Mouse (Mus musculus) heart, adult 8-10 months (tissue): ENCODE data around the gene Hsd11b1. TPM values are rescaled to one million over a fixed set of nuclear protein-coding genes. Genes with fewer than 3 reads are reported as not detected.
"Not testable (repeated sequence)": the region's sequence is repeated elsewhere in the genome, so short reads cannot be mapped to it uniquely, and the experiment has no call there.

Experiments used
- DNase-seq: peaks from one replicate; pipeline ENCODE4 v3.0.0; 2022; ENCODE audit warnings: low spot score
- total RNA-seq, 4 experiments: library from RNA; stranded (reverse); gene quantifications; 2 replicates each; pipeline ENCODE4 v1.2.4; 2022

Hsd11b1 gene
- total RNA-seq, 4 experiments from 2014 or later, result 9.4 to 17.3 (median 12.4) TPM

- DNase-seq, result no peak
Observed at GRCm38 (mm10) chr1:193279492-193279891, 15.6 kb upstream of the Hsd11b1 start.

GRCm38 (mm10) chr1:193278414-193279045, 14.7 kb upstream of the Hsd11b1 start:
- DNase-seq, result no peak

DNA sequence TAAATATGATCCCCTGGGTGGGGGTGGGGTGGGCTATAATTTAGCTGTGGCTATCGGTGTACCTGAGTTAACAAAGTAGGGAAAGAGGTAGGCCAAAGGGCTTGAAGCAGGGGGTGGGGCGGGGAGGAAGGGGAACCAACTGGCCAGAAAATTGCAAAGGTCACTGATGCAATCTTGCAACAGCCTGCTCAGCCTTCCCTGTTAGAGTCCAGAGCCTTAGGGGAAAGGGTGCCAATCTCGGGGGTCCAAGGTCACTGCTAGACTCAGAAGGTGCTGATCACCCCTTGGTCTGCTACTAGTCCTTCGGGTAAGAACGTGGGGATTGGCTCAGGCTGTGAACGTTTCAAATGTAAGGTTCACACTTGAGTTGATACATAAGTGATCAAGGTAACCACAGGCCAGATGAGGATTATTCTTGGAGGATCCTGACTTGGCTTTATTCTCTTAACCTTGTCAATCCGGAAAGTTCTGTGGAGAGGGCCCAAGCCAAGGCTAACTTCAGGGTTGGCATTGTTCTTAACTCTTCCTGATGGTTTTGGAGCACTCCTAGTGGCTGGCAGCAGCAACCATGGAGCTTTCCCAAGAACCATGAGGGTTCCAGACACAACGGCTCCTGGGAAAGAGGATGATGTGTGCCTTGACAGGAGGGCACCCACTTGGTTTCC, 10.7 kb upstream of the Hsd11b1 start:
- no peak for DNase-seq

DNA sequence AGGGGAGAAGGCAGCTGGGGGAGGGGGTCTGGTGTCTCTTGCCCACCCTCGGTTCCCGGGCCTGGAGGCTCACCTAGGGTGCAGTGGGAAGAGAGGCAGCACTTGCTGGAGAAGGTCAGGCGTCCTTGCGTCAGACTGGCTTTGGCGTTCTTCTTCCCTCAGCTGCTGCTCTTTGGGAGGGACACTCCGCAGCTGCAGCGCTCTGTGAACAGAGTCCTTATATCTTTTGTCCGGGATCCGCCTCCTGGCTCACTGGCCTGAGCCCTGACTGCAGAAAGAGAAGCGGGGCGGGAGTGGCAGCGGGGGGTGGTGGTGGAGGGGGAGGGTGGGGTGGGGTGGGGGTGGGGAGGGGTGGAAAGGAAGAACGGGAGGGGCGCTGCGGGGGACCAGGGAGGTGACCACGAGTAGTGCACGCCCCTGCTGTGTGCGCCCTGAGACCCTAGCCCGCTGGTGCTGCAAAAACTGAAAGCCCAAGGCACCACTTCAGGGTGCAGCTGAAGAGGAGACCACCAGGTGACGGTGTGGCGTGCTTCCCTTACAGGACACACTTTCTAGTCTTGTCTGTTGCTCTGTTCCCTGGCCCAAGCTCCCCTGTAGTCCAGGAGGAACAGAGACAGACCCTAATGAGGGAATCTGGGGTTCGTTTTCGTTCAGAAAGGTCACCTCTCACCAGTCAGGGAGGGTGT, 9.2 kb upstream of the Hsd11b1 start, which contains the start of gene G0s2:
TSS of gene G0s2 (minus strand) at position 302 of the 686 bp plus-strand sequence.
- DNase-seq, result peak; percentile 89

GRCm38 (mm10) chr1:193272137-193272915, 8.5 kb upstream of the Hsd11b1 start:
- no peak for DNase-seq

DNA sequence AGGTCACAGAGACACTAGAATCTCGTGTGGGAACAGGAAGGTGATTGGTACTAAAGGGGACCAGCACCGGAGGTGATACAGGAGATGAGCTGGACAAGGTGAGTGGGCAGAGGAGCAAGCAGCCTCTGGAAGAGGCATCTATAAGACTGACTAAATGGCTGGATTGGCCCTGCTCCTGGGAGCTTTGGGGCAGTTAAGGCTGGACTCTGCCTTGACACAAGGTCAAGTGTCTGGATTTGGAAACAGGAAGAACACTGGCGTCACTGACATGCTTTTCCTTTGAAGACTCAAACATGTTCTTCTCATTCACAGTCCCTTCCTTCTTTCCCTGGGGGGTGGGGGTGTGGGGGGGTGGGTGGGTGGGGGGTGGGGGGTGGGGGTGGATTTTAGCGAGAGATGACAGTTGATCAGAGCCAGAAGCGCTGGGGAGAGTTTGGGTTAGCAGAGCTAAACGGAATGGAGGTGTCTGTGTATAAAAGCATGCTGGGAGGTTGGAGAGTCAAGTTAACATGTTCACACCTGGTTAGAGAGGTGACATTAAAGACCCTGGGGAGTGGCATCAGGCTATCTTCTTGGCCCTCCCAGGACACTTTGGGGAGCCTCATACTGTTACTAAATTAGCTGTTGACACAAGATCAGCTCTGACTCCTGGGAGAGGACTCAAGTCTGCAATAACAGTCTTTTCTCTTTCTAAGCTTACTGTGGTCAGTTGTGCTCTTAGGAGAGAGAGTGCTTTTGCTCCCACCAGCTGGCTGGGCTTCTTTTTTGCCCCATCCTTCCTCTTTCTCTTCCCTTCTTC, 7.3 kb upstream of the Hsd11b1 start:
- DNase-seq, result no peak

- DNase-seq, result no peak
Observed at GRCm38 (mm10) chr1:193265734-193266133, 1.9 kb upstream of the Hsd11b1 start.

DNA sequence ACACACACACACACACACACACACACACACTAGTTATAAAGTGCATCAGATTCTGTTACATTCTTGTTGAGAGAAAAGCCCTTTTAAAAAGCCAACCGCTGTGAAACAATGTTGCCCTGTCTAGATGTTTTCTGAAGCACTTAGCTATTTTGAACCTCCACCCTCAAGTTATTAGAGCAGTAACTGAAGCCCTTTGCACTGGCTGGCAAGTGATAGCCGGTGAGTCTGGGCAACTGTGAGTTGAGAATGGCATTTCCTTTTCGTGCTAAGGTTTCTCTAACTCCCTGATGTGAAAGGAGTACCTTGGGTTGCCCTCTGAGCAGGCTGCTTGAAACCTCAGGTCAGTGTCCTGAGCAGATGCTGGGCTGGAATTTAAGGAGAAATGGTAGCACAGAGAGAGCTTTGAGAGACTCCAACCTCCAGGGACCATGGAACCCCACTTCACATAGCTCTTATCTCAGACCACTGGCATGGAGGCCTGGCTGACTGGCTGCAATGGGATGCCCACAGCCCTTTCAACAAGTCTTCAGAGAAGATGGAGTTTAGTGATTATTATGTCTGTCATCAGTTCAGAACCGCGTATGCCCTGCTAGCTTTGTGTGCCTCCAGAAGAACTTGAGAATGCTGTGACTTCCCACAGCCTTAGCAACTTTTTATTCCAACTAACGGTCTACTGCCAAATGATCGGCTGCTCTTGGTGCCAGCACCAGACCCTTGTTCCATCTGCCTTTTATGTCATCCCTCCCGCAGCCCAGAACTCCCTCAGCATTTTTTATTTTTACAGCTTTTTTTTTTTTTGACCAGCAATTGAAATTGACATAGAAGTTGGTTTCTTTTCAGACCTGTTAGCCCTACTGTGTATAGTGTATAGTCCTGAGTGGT, 608 bp downstream of the Hsd11b1 start:
- DNase-seq, result no peak

DNA sequence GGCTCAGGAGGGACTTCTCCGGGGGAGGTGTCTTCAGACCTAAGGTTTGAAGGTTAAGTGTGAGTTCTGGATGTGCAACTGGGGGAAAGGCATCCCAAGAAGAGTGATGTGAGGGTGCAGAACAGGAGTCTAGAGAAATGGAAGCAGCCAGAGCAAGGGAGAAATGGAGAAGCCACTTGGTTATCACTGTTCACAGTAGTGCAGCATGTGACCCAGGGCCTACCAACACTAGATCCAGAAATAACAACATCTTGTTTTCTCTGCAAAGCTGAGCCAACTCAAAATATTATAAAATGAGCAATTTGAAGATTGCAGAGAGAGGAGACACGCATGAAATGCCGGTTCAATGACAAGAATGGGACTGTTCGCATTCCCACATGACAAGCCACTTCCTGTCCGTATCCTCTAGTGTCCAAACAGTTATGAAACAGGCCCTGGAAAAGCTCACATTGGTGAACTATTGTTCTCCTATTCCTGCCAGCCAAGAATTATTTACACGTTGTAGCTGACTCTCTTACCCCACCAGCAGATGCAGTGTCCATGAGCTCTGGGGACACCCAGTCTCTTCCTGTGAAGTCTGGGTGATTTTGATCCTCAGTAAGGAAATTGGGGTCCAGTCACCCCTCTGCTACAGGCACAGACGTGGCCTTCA, 1.9 kb downstream of the Hsd11b1 start:
- peak; percentile 79 for DNase-seq

GRCm38 (mm10) chr1:193259559-193259958, 4.3 kb downstream of the Hsd11b1 start:
- no peak for DNase-seq

DNA sequence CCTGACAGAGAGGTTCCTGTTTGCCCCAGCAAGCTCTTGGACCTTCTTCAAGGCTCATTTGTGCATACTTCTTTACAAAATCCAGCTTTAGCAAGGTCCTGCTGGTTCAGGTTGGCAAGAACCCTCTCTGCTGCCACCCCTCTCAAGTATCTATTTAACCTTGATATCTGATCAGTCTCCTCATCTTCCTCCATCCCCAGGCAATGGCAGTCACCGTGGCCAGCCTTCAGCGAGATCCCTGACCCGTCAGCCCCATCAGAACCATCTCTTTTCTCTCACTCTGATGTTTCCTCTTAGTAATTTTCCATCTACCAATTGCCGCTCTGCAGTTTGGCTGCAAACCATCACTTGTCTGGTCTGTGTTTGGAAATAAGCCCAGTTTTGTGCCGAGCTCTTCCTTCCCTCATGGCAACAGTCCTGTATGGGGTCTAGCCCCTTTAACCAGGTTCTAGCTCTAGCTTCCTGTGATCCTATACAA, 7.2 kb downstream of the Hsd11b1 start:
- no peak for DNase-seq

GRCm38 (mm10) chr1:193256289-193256577, 7.6 kb downstream of the Hsd11b1 start:
- DNase-seq, result no peak

DNA sequence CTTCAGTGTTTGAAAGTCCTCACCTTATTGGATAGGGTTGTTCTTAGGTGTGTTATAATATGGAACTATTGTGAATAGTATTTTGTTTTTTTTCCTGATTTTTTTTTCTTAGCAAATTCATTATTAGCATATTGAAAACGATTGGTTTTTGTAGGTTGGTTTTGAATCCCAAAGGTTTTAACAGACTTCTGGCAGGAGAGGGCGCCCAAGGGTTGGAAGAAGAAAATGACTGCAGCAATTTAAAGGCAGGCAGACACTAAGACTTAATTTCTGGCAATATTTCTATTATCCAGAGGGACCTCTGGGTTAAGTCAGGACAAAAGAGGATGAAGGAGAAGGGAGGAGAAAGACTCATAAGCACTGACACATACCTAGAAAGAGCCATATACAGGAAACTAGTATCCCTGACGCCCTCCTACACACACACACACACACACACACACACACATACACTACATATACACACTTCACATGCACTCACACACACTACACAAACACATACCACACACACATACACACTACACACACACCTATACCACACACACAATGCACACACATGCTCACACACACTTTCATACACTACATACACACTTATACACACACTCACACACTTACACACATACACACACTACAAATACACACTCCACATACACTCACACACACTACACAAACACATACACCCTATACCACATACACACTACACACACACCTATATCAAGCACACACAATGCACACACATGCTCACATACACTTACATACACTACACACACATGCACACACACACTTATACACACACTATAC, 8.2 kb downstream of the Hsd11b1 start:
- peak; percentile 81 for DNase-seq

DNA sequence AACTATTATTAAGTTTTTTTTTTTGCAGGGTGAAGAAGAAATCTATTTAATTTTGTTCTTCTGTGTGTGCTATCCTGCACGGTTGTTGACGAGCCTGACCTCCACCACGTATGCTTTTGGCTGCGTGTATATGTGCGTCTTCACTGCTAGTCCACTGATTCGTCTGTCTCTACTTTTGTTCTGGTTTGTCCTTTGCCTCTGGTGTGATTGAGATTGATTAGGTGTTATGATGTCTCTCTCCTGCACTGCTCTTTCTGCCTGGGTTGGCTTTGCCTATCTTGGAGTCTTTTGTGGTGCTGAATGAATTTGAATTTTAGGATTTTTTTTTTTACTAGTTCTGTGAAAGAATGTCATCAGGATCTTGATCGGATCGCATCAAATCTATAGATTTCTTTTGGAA, 8.8 kb downstream of the Hsd11b1 start:
- DNase-seq, result no peak

- not testable (repeated sequence) for DNase-seq
Observed at GRCm38 (mm10) chr1:193253895-193254294, 10.0 kb downstream of the Hsd11b1 start.

DNA sequence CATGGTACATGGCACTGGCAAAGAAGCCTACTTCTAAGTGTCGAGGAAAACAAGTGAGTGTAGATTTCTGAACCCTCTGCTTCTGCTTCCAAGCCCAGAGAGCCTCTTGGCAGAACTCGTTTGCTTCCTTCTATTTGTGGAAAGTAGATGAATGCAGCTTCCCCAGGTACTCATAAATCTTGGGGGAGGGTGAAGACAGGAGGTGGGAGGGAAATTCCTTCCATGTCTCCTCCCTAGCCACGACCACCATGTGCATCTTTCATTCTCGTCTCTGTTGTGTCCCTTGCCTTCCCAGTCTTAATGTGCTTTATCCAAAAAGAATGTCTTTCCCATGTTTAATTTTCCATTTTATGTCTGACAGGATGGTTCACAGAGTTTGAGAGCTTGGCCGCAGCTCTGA, 11.3 kb downstream of the Hsd11b1 start:
- DNase-seq, result no peak

GRCm38 (mm10) chr1:193251386-193251785, 12.5 kb downstream of the Hsd11b1 start:
- no peak for DNase-seq

DNA sequence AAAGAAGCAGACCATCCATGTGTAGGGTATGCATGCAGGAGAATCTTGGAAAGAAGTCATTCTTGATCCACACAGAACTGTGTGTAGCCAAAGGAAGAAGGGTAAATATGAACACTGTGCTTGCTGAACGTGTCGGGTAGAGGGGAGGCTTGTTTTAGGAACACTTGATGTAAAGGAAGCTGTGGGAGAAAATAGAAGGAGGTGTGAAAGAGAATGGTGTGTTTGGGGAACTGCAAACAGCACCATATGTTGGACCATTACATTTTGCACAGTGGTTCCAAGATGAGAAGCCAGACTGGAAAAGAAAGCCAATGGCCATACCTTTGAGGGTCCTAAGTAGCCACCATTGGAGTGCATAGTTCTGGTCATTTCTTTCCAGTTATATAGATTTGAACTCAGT, 13.8 kb downstream of the Hsd11b1 start:
- DNase-seq, result no peak

DNA sequence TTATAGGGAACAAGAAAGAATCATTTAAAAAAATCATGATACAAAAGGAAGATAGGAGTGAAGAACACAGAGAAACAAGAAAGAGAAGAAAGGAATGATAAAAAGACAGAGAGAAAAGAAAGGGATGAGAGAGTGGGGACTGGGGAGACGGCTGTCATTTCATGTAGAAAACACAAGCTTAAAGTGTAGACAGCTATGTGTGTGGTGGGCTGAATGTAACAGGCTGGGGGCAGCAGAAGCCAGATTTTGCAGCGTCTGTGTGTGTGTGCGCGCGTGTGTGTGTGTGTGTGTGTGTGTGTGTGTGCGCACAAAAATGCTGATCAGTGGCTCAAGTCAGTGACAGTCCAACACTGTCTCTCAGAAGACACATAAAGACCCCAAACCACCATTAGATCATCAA, 19.6 kb downstream of the Hsd11b1 start:
- DNase-seq, result no peak
